Mouse (Mus musculus) stomach, postnatal 0 days (tissue): ENCODE measurements around the gene Cerkl. TPM values are rescaled to one million over a fixed set of nuclear protein-coding genes. Genes with fewer than 3 reads are reported as not detected.

Source experiments
- ATAC-seq: fragments of 200-750 bp; cut with Nextera tagmentation; 2 replicates; pipeline ENCODE4 v1.8.0; 2017; ENCODE audit not compliant: low FRiP score, low TSS enrichment
- DNase-seq: peaks from one replicate; pipeline ENCODE4 v3.0.0-alpha.2; 2016; ENCODE audit warnings: low spot score
- H3K27ac ChIP-seq: fragments of 300-500 bp; sonication (generic); replicated peaks from 2 replicates; pipeline ENCODE4 v1.5.1; 2014; ENCODE audit warnings: mild to moderate bottlenecking, control low read depth
- H3K27me3 ChIP-seq: fragments of 300-500 bp; sonication (generic); 2 replicates; pipeline ENCODE4 v1.6.1; 2014; ENCODE audit warnings: low read length; ENCODE audit not compliant: control insufficient read depth, insufficient read depth
- H3K36me3 ChIP-seq: fragments of 300-500 bp; sonication (generic); 2 replicates; pipeline ENCODE4 v1.6.1; 2014; ENCODE audit warnings: low read length, mixed read lengths; ENCODE audit not compliant: control insufficient read depth, insufficient read depth
- H3K4me1 ChIP-seq: fragments of 300-500 bp; sonication (generic); replicated peaks from 2 replicates; pipeline ENCODE4 v1.6.1; 2014; ENCODE audit warnings: antibody characterized with exemption; ENCODE audit not compliant: control insufficient read depth, insufficient read depth
- H3K4me2 ChIP-seq: fragments of 300-500 bp; sonication (generic); replicated peaks from 2 replicates; pipeline ENCODE4 v1.6.1; 2014; ENCODE audit warnings: low read depth, mild to moderate bottlenecking, control low read depth, moderate library complexity
- H3K4me3 ChIP-seq: fragments of 300-500 bp; sonication (generic); 2 replicates; pipeline ENCODE4 v1.5.1; 2014; ENCODE audit warnings: low read depth, low read length, control low read depth
- H3K9ac ChIP-seq: fragments of 300-500 bp; sonication (generic); 2 replicates; pipeline ENCODE4 v1.6.1; 2014; ENCODE audit warnings: mild to moderate bottlenecking, low read length, control low read depth, mixed read lengths
- H3K9me3 ChIP-seq: fragments of 300-500 bp; sonication (generic); 2 replicates; pipeline ENCODE4 v1.6.1; 2016; ENCODE audit warnings: low read length; ENCODE audit not compliant: control insufficient read depth
- CTCF ChIP-seq: IDR thresholded peaks from 2 replicates; pipeline ENCODE4 v1.5.1; 2016; ENCODE audit warnings: antibody characterized with exemption, low read depth, mild to moderate bottlenecking, moderate library complexity
- EP300 ChIP-seq: optimal IDR thresholded peaks from 2 replicates; pipeline ENCODE3; 2016; ENCODE audit warnings: antibody characterized with exemption
- WGBS: fragments of 180-500 bp; shearing (Covaris S2); extraction: QIAGEN DNeasy Blood & Tissue Kit; methylation state at CpG from one replicate; pipeline ENCODE4 v1.1.7; 2014; 5-methylcytosine and 5-hydroxymethylcytosine counted together
- polyA plus RNA-seq: library from polyadenylated mRNA; unstranded; fragments of >200 nt; fragmentation: Nextera tagmentation; extraction: Ambion mirVana; gene quantifications from 2 replicates; pipeline ENCODE4 v1.2.1, GENCODE M21; 2015

Gene Cerkl
- polyA plus RNA-seq, 1 experiment from 2014 or later = 0.67 TPM

GRCm38 (mm10) chr2:79307549-79307948 is 149.0 kb downstream of the Cerkl start:
- no peak overlapping the region for H3K4me2 ChIP-seq
- H3K9ac ChIP-seq = no peak overlapping the region
- no peak for TF ChIP-seq CTCF
- no peak for TF ChIP-seq EP300
- no peaks in the 10 kb centered on the region for H3K36me3 ChIP-seq
- no peak overlapping the region for H3K27ac ChIP-seq
- H3K4me1 ChIP-seq = no peaks in the 10 kb centered on the region
- ATAC-seq = no peak
- no peak for DNase-seq
- no peak overlapping the region for H3K4me3 ChIP-seq
- 72% methylated on average over 4 of the region's 4 CpGs for WGBS
- H3K27me3 ChIP-seq = no peaks in the 10 kb centered on the region
- no peaks in the 10 kb centered on the region for H3K9me3 ChIP-seq

GRCm38 (mm10) chr2:79302398-79302797 is 154.2 kb downstream of the Cerkl start:
- TF ChIP-seq CTCF (no peak), EP300 (no peak)
- no peaks in the 10 kb centered on the region for H3K4me1 ChIP-seq
- H3K9ac ChIP-seq = no peak overlapping the region
- no peaks in the 10 kb centered on the region for H3K27me3 ChIP-seq
- H3K27ac ChIP-seq = no peak overlapping the region
- no peak for DNase-seq
- no peak overlapping the region for H3K4me2 ChIP-seq
- no peak for ATAC-seq
- no peaks in the 10 kb centered on the region for H3K9me3 ChIP-seq
- no peak overlapping the region for H3K4me3 ChIP-seq
- H3K36me3 ChIP-seq = no peaks in the 10 kb centered on the region

- H3K4me3 ChIP-seq = no peak overlapping the region
- DNase-seq (no peak), ATAC-seq (no peak)
- no peaks in the 10 kb centered on the region for H3K4me1 ChIP-seq
- H3K9me3 ChIP-seq = no peaks in the 10 kb centered on the region
- H3K27me3 ChIP-seq = no peaks in the 10 kb centered on the region
- no peak overlapping the region for H3K9ac ChIP-seq
- TF ChIP-seq CTCF (no peak), EP300 (no peak)
- no peak overlapping the region for H3K4me2 ChIP-seq
- H3K36me3 ChIP-seq = no peaks in the 10 kb centered on the region
- 65% methylated on average over 6 of the region's 6 CpGs for WGBS
- no peak overlapping the region for H3K27ac ChIP-seq
These were observed 164.2 kb downstream of the Cerkl start for GRCm38 (mm10) chr2:79292431-79292830.

GRCm38 (mm10) chr2:79291922-79292321 is 164.7 kb downstream of the Cerkl start:
- no peaks in the 10 kb centered on the region for H3K4me1 ChIP-seq
- no peaks in the 10 kb centered on the region for H3K9me3 ChIP-seq
- H3K9ac ChIP-seq = no peak overlapping the region
- DNase-seq (no peak), ATAC-seq (no peak)
- no peaks in the 10 kb centered on the region for H3K36me3 ChIP-seq
- H3K27ac ChIP-seq = no peak overlapping the region
- TF ChIP-seq CTCF (no peak), EP300 (no peak)
- 79% methylated on average over 8 of the region's 8 CpGs for WGBS
- no peak overlapping the region for H3K4me2 ChIP-seq
- no peaks in the 10 kb centered on the region for H3K27me3 ChIP-seq
- H3K4me3 ChIP-seq = no peak overlapping the region

- H3K36me3 ChIP-seq = no peaks in the 10 kb centered on the region
- WGBS = 64% methylated on average over 1 of the region's 1 CpGs
- H3K9ac ChIP-seq = no peak overlapping the region
- no peaks in the 10 kb centered on the region for H3K4me1 ChIP-seq
- no peak overlapping the region for H3K4me2 ChIP-seq
- ATAC-seq (no peak), DNase-seq (no peak)
- H3K27me3 ChIP-seq = no peaks in the 10 kb centered on the region
- no peak for TF ChIP-seq EP300
- no peak for TF ChIP-seq CTCF
- no peak overlapping the region for H3K27ac ChIP-seq
- no peak overlapping the region for H3K4me3 ChIP-seq
- H3K9me3 ChIP-seq = no peaks in the 10 kb centered on the region
These were observed 166.4 kb downstream of the Cerkl start for GRCm38 (mm10) chr2:79290149-79290548.

- no peak for TF ChIP-seq CTCF
- TF ChIP-seq EP300 = no peak
- H3K4me2 ChIP-seq = no peak overlapping the region
These were observed 172.4 kb downstream of the Cerkl start for GRCm38 (mm10) chr2:79284206-79284605.

More at GRCm38 (mm10) chr2:79284206-79284605, 172.4 kb downstream of the Cerkl start:
- 75% methylated on average over 4 of the region's 4 CpGs for WGBS
- H3K36me3 ChIP-seq = no peaks in the 10 kb centered on the region
- no peak overlapping the region for H3K27ac ChIP-seq
- DNase-seq (no peak), ATAC-seq (no peak)
- no peak overlapping the region for H3K9ac ChIP-seq
- H3K27me3 ChIP-seq = no peaks in the 10 kb centered on the region
- H3K4me3 ChIP-seq = no peak overlapping the region
- no peaks in the 10 kb centered on the region for H3K9me3 ChIP-seq
- H3K4me1 ChIP-seq = no peaks in the 10 kb centered on the region

Other genes with a start within 250 kb of the Cerkl start
- 1.3 TPM in 2 replicates for gene Itga4, start 201.4 kb downstream of the Cerkl start, polyA plus RNA-seq
- 0.61 and 0.68 TPM in 2 replicates for gene Neurod1, start within 50 bp of the Cerkl start, polyA plus RNA-seq
- gene Itprid2, start 178.6 kb upstream of the Cerkl start, polyA plus RNA-seq = 23.3 and 25.2 TPM in 2 replicates